Mouse (Mus musculus): Measurements from ENCODE around the gene Ets2.

Gene Ets2

DNA sequence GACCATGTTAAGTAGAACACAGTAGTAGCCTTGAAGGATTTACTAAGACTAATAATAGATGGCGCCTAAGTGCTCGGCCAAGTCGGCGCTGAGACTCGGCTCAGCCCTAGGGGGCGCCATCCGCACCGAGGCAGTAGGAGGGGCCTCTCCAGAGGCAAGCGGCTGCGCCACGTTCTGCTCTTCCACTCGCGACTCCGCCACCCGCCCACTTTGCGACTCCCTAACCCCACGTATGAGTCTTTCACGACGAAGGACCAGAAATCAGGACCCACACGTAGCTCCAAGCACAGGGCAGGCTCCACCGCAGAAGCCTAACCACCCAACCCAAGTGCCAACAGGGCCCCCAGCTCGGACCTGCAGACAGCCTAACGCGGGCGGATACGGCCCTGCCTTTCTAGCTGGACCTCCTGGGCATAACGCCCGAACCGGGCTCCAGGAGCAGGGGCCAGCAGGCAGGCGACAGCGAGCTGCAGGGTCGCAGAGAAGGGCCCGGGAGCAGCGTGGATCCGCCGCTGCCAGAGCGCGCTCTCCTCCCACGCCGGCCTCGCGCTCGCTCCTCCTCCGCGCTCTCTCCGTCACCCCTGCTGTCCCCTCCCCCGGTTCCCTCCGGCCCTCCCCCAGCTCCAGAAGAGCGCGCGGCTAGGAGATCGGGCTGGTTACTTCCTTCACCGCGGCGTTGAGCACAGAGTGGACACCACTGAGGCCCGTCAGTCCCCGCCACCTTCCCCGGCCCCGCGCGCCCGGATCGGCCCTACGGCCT is at the start of gene Ets2:
Gene Ets2, plus strand, starts transcription at position 274 of the 760 bp plus-strand sequence.
- peak; percentile 88 for DNase-seq

DNA sequence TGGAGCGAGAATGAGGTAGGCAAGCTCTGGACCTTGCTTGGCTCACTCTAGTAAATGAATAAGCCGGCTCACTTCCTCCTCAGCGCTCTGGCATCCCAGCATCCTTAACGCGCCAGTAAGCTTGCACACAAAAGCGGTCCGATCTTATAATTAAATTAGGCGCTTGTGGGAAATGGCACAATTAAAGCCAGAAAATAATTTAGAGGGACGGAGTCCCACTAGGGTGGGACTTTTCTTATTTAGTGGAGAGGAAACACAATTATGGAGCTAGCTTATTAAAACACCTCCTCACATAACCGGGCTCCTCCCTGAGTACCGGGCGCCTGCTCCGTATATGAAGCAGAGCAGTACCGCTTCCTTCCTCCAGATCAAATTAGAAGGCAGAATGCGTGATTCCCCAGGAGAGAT is 47.7 kb upstream of the Ets2 start:
- DNase-seq = no peak

DNA sequence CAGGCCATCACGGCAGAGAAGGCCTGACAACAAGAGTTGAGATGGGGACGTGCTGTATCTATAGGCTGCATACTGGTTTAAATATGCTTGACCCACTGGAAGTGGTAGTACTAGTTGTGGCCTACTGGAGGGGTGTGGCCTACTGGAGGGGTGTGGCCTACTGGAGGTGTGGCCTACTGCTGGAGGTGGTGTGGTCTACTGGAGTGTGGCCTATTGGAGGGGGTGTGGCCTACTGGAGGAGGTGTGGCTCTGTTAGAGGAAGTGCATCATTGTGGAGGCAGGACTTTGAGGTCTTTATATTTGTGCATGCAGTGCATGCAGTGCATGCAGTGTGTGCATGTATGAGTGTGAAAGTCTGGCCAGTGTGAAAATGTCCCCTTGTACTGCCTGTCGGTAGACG is 45.3 kb upstream of the Ets2 start:
- no peak for DNase-seq

- peak; percentile 43 for DNase-seq
These were observed 44.7 kb upstream of the Ets2 start for GRCm38 (mm10) chr16:95657187-95657586.

GRCm38 (mm10) chr16:95657756-95658155 is 44.1 kb upstream of the Ets2 start:
- DNase-seq = no peak

GRCm38 (mm10) chr16:95658836-95659430 is 42.9 kb upstream of the Ets2 start:
- DNase-seq = peak; percentile 71

GRCm38 (mm10) chr16:95659461-95659860 is 42.4 kb upstream of the Ets2 start:
- no peak for DNase-seq

GRCm38 (mm10) chr16:95660909-95661308 is 41.0 kb upstream of the Ets2 start:
- no peak for DNase-seq

GRCm38 (mm10) chr16:95665472-95666131 is 36.3 kb upstream of the Ets2 start:
- DNase-seq = no peak

- DNase-seq = no peak
These were observed 35.6 kb upstream of the Ets2 start for GRCm38 (mm10) chr16:95666288-95666687.

DNA sequence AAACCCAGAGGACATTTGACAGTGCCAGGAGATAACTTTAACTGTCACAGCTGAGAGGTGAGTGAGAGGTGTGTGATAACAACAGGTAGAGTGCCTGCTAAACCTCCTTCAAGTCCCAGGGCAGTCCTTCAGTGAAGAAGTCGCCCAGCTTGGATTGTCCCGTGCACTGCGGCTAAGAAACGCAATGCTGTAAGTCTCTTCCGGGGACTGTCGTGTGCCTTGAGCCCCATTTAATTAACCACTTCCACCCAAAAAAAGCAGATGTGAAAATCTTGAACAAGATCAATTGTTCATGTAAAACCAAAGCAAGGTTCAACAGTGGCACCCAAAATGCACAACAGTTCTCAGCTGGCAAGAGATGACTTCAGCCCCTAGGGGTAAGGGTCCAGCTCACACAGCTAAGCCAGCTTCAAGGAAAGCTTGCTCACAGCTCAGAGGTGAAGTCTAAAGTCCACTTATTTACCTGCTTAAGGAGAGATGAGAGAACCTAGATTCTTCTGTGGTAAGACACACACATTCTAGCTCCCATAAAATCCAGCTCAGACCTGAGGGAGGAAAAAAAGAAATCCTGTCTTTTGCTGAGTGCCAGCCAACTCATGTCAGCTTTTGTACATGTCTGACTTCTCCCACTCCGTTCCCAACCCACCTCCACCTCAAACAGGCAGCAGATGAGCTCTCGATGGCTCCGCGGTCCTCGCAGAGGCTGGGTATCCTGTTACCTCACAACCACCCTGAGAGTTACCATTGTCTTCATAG is 34.3 kb upstream of the Ets2 start:
- DNase-seq = no peak

DNA sequence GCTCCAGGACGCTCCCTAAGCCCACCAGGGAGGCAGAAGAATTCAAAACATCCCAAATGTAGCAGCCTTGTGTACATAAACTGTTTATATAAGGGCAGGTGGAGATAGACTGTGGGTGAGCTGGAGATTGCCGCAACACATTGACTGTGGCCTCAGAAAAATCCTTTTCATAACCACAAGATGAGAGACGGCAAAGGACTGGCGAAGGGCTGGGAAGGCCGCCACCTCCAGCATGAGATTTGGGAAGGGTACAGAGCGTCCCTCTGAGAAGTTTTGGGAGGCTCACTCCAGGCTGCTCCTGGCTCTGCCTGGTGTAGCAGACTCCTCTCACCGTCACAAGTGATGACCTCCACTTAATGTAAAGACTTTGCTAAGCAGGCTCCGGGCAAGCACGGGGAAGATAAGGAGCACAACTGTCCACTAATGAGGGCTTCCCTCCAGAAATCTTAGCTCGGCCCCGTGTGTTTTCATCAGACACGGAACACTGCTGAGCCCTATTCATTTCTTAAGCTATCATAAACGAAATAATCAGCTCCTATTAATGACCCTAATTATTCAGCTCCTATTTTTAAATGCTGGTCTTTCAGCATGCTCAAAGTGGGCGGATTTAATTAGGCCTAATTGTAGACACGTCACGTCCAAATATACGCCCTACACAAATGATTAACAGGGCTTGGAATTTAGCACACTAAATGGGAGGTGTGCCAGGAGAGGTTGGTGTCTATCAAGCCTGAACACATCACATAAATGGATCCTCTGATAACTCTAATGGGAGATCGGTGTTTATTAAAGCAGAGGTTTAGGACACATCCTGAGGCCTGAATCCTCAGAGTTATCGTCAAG is 33.5 kb upstream of the Ets2 start:
- peak; percentile 66 for DNase-seq

GRCm38 (mm10) chr16:95674452-95674921 is 27.4 kb upstream of the Ets2 start:
- no peak for DNase-seq

DNA sequence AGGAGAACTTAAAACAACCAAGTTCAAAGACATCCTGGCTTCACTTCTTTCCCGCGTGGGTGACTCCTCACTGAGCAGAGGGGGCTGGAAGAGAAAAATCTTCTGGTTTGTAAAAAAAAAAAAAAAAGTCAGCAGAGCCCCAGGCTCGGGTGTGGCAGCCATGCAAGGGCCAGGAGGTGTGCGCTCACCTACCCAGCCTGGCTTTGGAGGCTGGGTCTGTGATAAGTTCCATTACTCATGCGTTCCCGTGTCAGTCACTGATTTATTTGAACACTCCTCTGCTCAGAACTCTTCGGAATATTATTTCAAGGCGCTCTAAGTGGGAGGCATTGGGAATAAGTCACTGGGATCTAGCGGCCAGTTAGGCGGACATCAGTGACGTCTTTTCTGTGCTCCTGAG is 26.7 kb upstream of the Ets2 start:
- DNase-seq = no peak

GRCm38 (mm10) chr16:95676668-95677067 is 25.2 kb upstream of the Ets2 start:
- no peak for DNase-seq

DNA sequence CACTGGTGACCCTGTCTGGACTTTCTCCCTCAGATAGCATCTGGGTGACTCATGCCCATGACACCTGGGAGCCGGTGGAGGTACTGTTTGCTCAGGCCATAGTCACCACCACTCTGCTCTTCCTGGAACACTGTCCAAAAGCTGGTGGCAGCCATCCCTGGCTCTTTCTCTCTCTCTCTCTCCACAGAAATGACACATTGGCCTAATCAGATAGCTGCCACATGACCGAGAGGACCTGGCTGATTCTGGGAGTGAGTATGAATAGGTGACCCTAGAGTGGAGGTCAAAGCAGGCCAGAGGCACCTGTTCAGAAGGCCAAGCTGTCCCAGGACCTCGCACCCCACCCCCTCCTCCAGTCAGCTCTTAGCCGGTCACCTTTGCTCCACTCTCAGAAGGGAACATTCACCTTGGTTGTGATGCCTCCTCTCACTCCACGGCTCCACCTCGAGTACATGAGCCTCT is 19.4 kb upstream of the Ets2 start:
- peak; percentile 69 for DNase-seq

- no peak for DNase-seq
These were observed 16.1 kb upstream of the Ets2 start for GRCm38 (mm10) chr16:95685807-95686206.

DNA sequence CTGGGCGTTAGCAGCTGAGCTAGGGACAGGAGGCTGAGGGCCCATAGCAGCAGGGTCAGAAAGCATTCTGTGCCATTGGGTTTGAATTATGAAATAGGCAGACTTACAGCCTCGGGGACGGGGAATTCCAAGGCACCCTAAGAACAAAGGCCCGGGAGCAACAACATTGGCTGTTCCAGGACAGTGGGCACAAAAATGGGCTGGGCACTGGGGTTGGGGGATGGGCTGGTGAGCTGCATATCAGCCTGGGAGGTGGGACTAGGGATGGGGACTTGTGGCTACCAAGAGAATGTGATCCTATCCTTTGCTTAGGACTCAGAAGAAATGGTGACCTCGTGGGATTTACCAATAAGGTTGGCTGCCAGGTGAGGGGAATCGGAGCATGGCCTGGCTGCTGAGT is 15.6 kb upstream of the Ets2 start:
- no peak for DNase-seq

DNA sequence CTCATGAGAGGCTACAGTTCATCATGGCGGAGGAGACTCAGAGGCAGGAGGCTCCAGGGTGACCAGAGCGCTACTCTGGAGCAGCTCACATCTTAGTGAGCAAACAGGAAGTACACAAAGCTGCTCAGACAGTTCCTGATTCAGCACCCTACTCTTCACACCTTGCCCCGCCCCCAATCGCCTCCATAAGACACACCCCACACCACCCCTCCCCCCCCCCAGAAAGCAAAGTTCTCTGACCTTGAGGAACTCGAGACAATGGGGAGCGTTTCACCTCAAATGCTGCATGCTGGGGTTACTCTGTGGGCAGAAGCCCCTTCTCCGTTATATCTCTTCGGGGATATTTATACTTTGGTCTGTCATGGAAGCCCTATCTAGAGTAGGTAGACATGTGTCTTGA is 15.0 kb upstream of the Ets2 start:
- no peak for DNase-seq

- DNase-seq = no peak
These were observed 13.9 kb upstream of the Ets2 start for GRCm38 (mm10) chr16:95688010-95688409.

- DNase-seq = no peak
These were observed 5.3 kb upstream of the Ets2 start for GRCm38 (mm10) chr16:95696599-95696998.

DNA sequence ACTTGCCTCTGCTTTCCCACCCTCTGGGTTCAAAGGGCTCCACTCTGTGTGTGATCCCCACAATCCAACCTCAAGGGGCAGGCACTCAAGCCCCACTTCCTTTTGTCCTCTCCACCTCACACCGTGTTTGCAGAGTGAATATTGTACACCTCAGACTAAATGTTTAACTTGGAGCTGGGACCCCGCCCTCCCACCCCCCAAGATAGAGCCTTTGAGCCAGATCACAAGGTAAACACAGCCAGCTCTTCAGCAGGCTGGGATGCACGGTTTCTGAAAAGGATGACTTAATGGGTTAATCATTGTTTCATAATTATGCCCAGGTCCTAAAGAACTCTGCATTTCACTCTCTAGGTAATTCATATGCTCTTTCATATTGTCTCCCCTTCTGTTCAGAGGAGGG is 2.2 kb upstream of the Ets2 start:
- peak; percentile 66 for DNase-seq
